Mouse (Mus musculus) right cerebral cortex, postnatal 36 days (tissue): ENCODE measurements at regions not wholly inside any gene's neighbourhood (a gene's known extent, or its start where the extent isn't known, plus 50 kb on each side); places are given as distances from the start of the nearest gene placed in this dataset.

ENCODE experiments used
- DNase-seq, 2 experiments: peaks; one replicate each; pipeline ENCODE4 v3.0.0; 2022; ENCODE audit warnings: low spot score in 2 of 2, mixed read lengths in 1 of 2

GRCm38 (mm10) chr3:9373896-9374295 is 236.0 kb downstream of the Zfp704 start:
- DNase-seq = no peak

- no peak for DNase-seq
These were observed 239.8 kb downstream of the Zfp704 start for GRCm38 (mm10) chr3:9370096-9370495.

GRCm38 (mm10) chr3:9365791-9366190 is 244.1 kb downstream of the Zfp704 start:
- DNase-seq = no peak

GRCm38 (mm10) chr3:9359186-9359585 is 250.7 kb downstream of the Zfp704 start:
- no peak for DNase-seq

GRCm38 (mm10) chr3:9358111-9358510 is 251.8 kb downstream of the Zfp704 start:
- peak; percentile 12 to 23 for DNase-seq

DNA sequence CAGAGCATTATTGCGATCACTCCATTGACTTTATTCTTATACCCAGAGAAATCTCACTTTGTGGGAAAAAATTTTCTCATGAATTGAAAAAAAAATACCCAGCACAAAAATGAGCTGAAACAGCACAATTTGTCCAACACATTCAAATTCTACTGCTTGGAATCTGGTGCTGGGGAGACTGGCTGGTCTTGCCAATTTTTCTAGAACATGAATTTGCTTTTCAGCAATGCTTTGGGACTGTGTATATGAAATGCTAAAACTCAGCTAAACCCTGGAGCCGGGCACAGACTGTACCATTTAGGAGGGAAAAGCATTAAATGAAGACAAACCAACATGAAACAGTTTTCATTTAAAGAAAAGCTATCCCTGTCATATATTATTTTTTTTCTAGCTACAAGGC is 252.2 kb downstream of the Zfp704 start:
- no peak for DNase-seq

DNA sequence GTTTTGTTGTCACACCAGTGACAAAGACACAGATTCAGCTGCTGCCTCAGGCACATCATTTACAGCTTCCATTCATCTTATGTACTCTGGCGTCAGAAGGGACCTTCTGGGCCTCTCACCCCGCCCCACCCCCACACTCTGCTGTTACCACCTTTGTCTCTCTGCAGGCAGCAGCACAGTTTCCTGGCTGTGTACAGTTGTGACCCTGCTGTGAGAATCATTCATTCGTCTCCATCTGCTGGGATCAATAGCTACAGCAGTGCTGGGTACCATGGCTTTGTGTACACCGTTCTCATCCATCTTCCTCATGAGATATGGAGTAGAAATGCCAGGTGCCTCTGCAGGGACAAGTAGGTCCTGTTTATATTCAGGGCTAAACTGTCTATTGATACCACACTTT is 254.0 kb downstream of the Zfp704 start:
- DNase-seq = no peak

GRCm38 (mm10) chr3:9354756-9355155 is 255.1 kb downstream of the Zfp704 start:
- DNase-seq = no peak

DNA sequence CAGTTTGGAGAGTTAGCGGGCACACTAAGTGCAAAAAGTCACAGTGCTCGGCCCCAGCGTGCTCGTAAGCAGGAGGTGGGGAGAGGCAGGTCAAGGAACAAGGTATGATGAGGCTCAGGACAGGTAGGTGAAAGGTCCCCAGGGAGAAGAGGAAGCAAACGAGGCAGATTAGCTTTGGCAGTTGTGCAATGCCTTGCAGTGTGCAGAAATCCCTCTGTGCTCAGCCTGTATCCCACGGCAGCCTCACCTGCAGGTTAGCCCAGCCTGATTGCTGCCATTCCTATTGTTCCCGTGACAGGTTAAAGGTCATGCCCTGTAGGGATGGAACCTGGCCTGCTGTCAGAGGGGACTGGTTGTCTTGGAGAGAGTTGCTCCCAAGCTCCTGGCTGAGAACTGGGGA is 257.6 kb downstream of the Zfp704 start:
- DNase-seq = no peak

DNA sequence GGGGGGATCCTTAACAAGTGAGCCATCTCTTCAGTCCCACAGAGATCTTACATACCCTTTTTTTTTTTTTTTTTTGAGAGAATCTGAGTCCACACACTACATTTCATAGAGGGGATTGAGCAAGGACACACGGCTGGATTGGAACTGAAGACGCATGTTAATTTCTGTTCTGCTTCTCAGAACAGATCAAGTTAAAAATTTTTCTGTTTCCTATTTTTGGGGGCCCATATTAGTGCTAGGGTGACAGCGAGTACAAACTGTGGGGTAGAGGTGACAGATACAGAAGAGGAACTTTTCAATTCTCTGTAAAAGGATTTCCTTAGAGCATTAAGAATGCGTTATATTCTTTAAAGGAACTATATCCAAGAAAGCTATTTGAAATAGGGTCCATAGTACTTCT is 260.1 kb downstream of the Zfp704 start:
- DNase-seq = no peak

DNA sequence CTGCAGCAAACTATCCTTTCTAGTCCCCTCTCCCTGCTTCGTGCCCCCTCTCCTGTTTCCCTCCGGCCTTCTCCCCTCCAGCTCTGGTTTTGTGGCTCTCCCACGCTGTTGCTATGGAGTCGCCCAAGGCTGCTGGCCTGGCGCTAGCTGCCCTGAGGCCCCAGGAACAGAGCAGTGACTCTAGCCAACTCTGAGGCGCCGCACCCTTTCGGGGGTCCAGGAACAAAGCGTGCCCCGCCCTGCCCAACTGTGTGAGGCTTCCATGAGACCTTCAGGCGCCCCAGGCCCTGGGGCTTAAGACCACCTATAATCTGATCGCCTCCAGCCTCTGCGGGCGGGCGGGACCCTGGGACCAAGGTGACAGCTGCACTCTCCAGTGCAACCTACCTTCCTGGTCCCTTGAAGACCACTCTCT is 262.4 kb downstream of the Zfp704 start:
- no peak for DNase-seq

GRCm38 (mm10) chr3:9346857-9347445 is 262.9 kb downstream of the Zfp704 start:
- DNase-seq = peak in 1 of 2 experiments; percentile 5

GRCm38 (mm10) chr3:9346356-9346755 is 263.5 kb downstream of the Zfp704 start:
- no peak for DNase-seq

- DNase-seq = no peak
These were observed 264.0 kb downstream of the Zfp704 start for GRCm38 (mm10) chr3:9345885-9346284.

DNA sequence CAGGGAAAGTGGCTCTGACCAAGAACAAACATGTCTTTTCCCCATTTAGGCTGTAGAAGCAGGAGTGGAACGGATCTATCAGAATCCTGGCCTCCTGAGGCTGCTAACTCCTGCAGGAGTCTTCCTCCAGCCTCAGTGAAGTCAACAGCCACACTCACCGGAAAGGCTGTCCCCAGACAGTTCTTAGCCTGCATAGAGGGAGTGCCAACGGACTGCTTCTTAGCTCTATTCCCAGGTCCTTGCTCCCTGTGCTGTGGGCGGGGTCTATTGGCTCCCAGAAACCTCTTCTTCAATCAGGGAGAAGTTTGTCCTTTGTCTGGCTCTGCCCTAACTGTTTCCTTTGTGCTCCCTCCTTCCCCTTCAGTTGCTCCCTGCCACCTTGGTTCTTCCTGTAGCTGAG is 266.3 kb downstream of the Zfp704 start:
- DNase-seq = no peak

- DNase-seq = no peak
These were observed 267.7 kb downstream of the Zfp704 start for GRCm38 (mm10) chr3:9342167-9342566.

DNA sequence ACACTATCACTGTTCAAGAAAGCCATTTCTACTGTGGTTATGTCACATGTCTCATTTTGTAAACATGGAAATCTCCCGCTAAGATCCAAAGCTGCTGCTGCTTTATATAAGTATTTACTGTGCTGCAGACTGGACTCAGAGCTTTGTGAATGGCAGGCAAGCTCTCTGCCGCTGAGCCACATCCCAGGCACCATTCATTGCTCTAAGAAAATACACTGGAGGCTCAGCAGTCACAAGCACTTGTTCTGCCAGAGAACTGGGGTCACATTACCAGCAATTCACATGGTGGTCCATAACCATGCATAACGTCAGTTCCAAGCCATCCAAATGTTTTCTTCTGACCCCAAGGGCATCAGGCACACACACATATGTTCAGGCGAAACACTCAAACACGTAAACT is 268.2 kb downstream of the Zfp704 start:
- no peak for DNase-seq

DNA sequence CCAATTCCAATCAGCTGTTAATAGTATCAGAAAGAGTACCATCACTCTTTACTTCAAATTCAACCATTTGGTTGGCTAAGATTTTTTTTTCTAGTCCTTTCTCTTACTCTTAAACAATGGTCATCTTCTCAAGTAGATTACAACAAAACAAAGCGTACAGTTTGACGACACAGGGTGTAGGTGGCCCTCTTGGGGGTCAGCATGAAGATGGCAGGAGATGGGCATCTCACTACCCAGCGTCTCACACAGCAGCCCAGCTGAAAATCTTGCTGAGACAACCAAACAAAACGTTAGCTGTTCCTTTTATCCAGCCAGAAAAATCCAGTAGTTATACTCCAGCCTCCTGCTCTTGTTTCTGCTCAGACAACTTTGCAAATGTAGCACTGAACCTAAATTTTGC is 268.6 kb downstream of the Zfp704 start:
- DNase-seq = no peak

GRCm38 (mm10) chr3:9340788-9341187 is 269.1 kb downstream of the Zfp704 start:
- DNase-seq = no peak

GRCm38 (mm10) chr3:9340344-9340743 is 269.5 kb downstream of the Zfp704 start:
- DNase-seq = no peak

GRCm38 (mm10) chr3:9339669-9340068 is 270.2 kb downstream of the Zfp704 start:
- DNase-seq = no peak

DNA sequence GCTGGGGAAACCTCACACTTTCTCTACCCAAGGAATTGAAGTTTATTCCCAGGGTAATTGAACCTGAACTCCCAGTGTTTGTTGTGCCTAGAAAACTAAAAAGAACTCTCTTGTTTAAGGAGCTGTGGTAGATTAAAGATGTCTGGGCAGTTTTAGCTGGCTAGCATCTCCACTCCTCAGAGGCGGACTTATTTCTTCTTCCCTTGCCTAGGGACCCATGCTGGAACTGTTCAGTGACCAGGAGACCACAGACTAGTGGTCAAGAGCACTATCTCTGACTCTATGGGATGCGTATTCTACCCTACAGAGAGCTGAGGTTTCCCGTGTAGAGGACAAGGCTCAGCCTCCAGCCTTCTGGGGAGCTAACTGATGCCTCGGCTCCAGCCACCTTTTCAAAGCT is 274.3 kb downstream of the Zfp704 start:
- DNase-seq = no peak
